Mouse (Mus musculus) limb, embryonic 12.5 days (tissue): ENCODE data around the gene Ppp1r17. TPM values are rescaled to one million over a fixed set of nuclear protein-coding genes. Genes with fewer than 3 reads are reported as not detected.

Experiments
- ATAC-seq: fragments of 200-750 bp; cut with Nextera tagmentation; 2 replicates; pipeline ENCODE4 v1.8.0; 2017; ENCODE audit warnings: low read depth, moderate TSS enrichment; ENCODE audit not compliant: insufficient number of reproducible peaks, insufficient read depth, low FRiP score, low TSS enrichment
- H3K27ac ChIP-seq: fragments of 300-500 bp; sonication (generic); 2 replicates; pipeline ENCODE4 v1.5.1; 2016; ENCODE audit warnings: mild to moderate bottlenecking, moderate library complexity
- H3K27me3 ChIP-seq: fragments of 300-500 bp; sonication (generic); 2 replicates; pipeline ENCODE4 v1.6.1; 2016; ENCODE audit warnings: mild to moderate bottlenecking, moderate library complexity
- H3K36me3 ChIP-seq: fragments of 300-500 bp; sonication (generic); 2 replicates; pipeline ENCODE4 v1.6.1; 2016; ENCODE audit warnings: mild to moderate bottlenecking, moderate library complexity
- H3K4me1 ChIP-seq: fragments of 300-500 bp; sonication (generic); replicated peaks from 2 replicates; pipeline ENCODE4 v1.6.1; 2016
- H3K4me2 ChIP-seq: fragments of 300-500 bp; sonication (generic); 2 replicates; pipeline ENCODE4 v1.6.1; 2016; ENCODE audit warnings: mild to moderate bottlenecking, moderate library complexity
- H3K4me3 ChIP-seq: fragments of 300-500 bp; sonication (generic); replicated peaks from 2 replicates; pipeline ENCODE4 v1.5.1; 2016; ENCODE audit warnings: mild to moderate bottlenecking
- H3K9ac ChIP-seq: fragments of 300-500 bp; sonication (generic); replicated peaks from 2 replicates; pipeline ENCODE4 v1.6.1; 2016; ENCODE audit warnings: mild to moderate bottlenecking, moderate library complexity
- H3K9me3 ChIP-seq: fragments of 300-500 bp; sonication (generic); 2 replicates; pipeline ENCODE4 v1.6.1; 2016; ENCODE audit warnings: mild to moderate bottlenecking, moderate library complexity
- WGBS: fragments of 180-500 bp; shearing (Covaris S2); methylation state at CpG from one replicate; pipeline ENCODE4 v1.1.7; 2016; 5-methylcytosine and 5-hydroxymethylcytosine counted together
- polyA plus RNA-seq: library from polyadenylated mRNA; unstranded; fragments of >200 nt; fragmentation: Nextera tagmentation; extraction: Ambion mirVana; gene quantifications from 2 replicates; pipeline ENCODE4 v1.2.1, GENCODE M21; 2016

Gene Ppp1r17
- polyA plus RNA-seq, 1 experiment from 2014 or later = 0.56 TPM

- no peak for ATAC-seq
- Histone ChIP-seq H3K4me3 (no peak overlapping the region), H3K27ac (no peak overlapping the region), H3K9ac (no peak overlapping the region), H3K27me3 (no peaks in the 10 kb centered on the region), H3K4me1 (no peaks in the 10 kb centered on the region), H3K4me2 (no peak overlapping the region), H3K36me3 (no peaks in the 10 kb centered on the region), H3K9me3 (no peaks in the 10 kb centered on the region)
- WGBS = 44% methylated on average over 4 of the region's 4 CpGs
These were observed 22.3 kb downstream of the Ppp1r17 start for GRCm38 (mm10) chr6:56039476-56040055.

GRCm38 (mm10) chr6:56044270-56044669, 27.0 kb downstream of the Ppp1r17 start:
- H3K4me2 ChIP-seq = no peak overlapping the region
- no peak overlapping the region for H3K9ac ChIP-seq
- H3K27me3 ChIP-seq = no peaks in the 10 kb centered on the region
- no peak overlapping the region for H3K4me3 ChIP-seq
- H3K4me1 ChIP-seq = no peaks in the 10 kb centered on the region
- ATAC-seq = no peak
- H3K27ac ChIP-seq = no peak overlapping the region
- 72% methylated on average over 5 of the region's 5 CpGs for WGBS
- H3K9me3 ChIP-seq = no peaks in the 10 kb centered on the region
- no peaks in the 10 kb centered on the region for H3K36me3 ChIP-seq

GRCm38 (mm10) chr6:56044716-56045115, 27.4 kb downstream of the Ppp1r17 start:
- no peaks in the 10 kb centered on the region for H3K36me3 ChIP-seq
- no peak for ATAC-seq
- no peak overlapping the region for H3K9ac ChIP-seq
- H3K4me3 ChIP-seq = no peak overlapping the region
- 94% methylated on average over 1 of the region's 1 CpGs for WGBS
- H3K9me3 ChIP-seq = no peaks in the 10 kb centered on the region
- H3K27me3 ChIP-seq = no peaks in the 10 kb centered on the region
- H3K27ac ChIP-seq = no peak overlapping the region
- no peaks in the 10 kb centered on the region for H3K4me1 ChIP-seq
- no peak overlapping the region for H3K4me2 ChIP-seq

- Histone ChIP-seq H3K9ac (no peak overlapping the region), H3K27ac (no peak overlapping the region), H3K4me3 (no peak overlapping the region), H3K9me3 (no peaks in the 10 kb centered on the region), H3K36me3 (no peaks in the 10 kb centered on the region), H3K4me1 (no peaks in the 10 kb centered on the region), H3K27me3 (no peaks in the 10 kb centered on the region), H3K4me2 (no peak overlapping the region)
- ATAC-seq = no peak
- 93% methylated on average over 3 of the region's 3 CpGs for WGBS
These were observed 31.3 kb downstream of the Ppp1r17 start for GRCm38 (mm10) chr6:56048580-56048979.

GRCm38 (mm10) chr6:56049104-56049503, 31.8 kb downstream of the Ppp1r17 start:
- H3K9ac ChIP-seq = no peak overlapping the region
- H3K36me3 ChIP-seq = no peaks in the 10 kb centered on the region
- H3K9me3 ChIP-seq = no peaks in the 10 kb centered on the region
- no peak overlapping the region for H3K4me3 ChIP-seq
- ATAC-seq = no peak
- H3K4me1 ChIP-seq = no peaks in the 10 kb centered on the region
- H3K4me2 ChIP-seq = no peak overlapping the region
- WGBS = 38% methylated on average over 4 of the region's 4 CpGs
- no peaks in the 10 kb centered on the region for H3K27me3 ChIP-seq
- H3K27ac ChIP-seq = no peak overlapping the region

- Histone ChIP-seq H3K4me2 (no peak overlapping the region), H3K9ac (no peak overlapping the region)
These were observed 46.4 kb downstream of the Ppp1r17 start for GRCm38 (mm10) chr6:56063736-56064135.

GRCm38 (mm10) chr6:56066632-56067282, 49.5 kb downstream of the Ppp1r17 start:
- no peaks in the 10 kb centered on the region for H3K27me3 ChIP-seq
- no peaks in the 10 kb centered on the region for H3K9me3 ChIP-seq
- H3K9ac ChIP-seq = no peak overlapping the region
- H3K4me3 ChIP-seq = no peak overlapping the region
- no peaks in the 10 kb centered on the region for H3K36me3 ChIP-seq
- peak; percentile 68; the same call in 1 of the 2 replicates for ATAC-seq
- H3K4me1 ChIP-seq = no peaks in the 10 kb centered on the region
- no peak overlapping the region for H3K27ac ChIP-seq
- H3K4me2 ChIP-seq = no peak overlapping the region
- WGBS = 42% methylated on average over 5 of the region's 5 CpGs

More at GRCm38 (mm10) chr6:56063736-56064135, 46.4 kb downstream of the Ppp1r17 start:
- H3K27me3 ChIP-seq = no peaks in the 10 kb centered on the region
- no peak overlapping the region for H3K4me3 ChIP-seq
- ATAC-seq = no peak
- H3K9me3 ChIP-seq = no peaks in the 10 kb centered on the region
- no peaks in the 10 kb centered on the region for H3K36me3 ChIP-seq
- no peak overlapping the region for H3K27ac ChIP-seq
- no peaks in the 10 kb centered on the region for H3K4me1 ChIP-seq

- no peaks in the 10 kb centered on the region for H3K9me3 ChIP-seq
- H3K4me1 ChIP-seq = no peaks in the 10 kb centered on the region
- H3K4me2 ChIP-seq = no peak overlapping the region
- H3K36me3 ChIP-seq = no peaks in the 10 kb centered on the region
- H3K4me3 ChIP-seq = no peak overlapping the region
- H3K27me3 ChIP-seq = no peaks in the 10 kb centered on the region
- no peak overlapping the region for H3K27ac ChIP-seq
- ATAC-seq = no peak
- H3K9ac ChIP-seq = no peak overlapping the region
These were observed 51.2 kb downstream of the Ppp1r17 start for GRCm38 (mm10) chr6:56068516-56068915.

- no peaks in the 10 kb centered on the region for H3K36me3 ChIP-seq
- no peak overlapping the region for H3K9ac ChIP-seq
- H3K27ac ChIP-seq = no peak overlapping the region
- WGBS = 49% methylated on average over 4 of the region's 4 CpGs
- H3K27me3 ChIP-seq = no peaks in the 10 kb centered on the region
- H3K9me3 ChIP-seq = no peaks in the 10 kb centered on the region
- H3K4me1 ChIP-seq = no peaks in the 10 kb centered on the region
- H3K4me2 ChIP-seq = no peak overlapping the region
- no peak overlapping the region for H3K4me3 ChIP-seq
- ATAC-seq = no peak
These were observed 59.1 kb downstream of the Ppp1r17 start for GRCm38 (mm10) chr6:56076378-56076805.

Other genes with a start within 250 kb of the Ppp1r17 start
- 0.09 TPM in 1 of 2 replicates, not detected in the other for gene Itprid1, start 180.6 kb upstream of the Ppp1r17 start, polyA plus RNA-seq